8 mouse cellular contexts compared by ENCODE assay signal in genomic region chr5:33668223-33668622, GRCm38 (mm10). TPM values are rescaled to one million over a fixed set of nuclear protein-coding genes. Genes with fewer than 3 reads are reported as not detected.
DNase-seq lines count a peak whose midpoint lies in the region; ATAC-seq and TF ChIP-seq lines count a peak whose summit lies in the region.

No protein-coding gene starts in this region.

- H3K36me3 ChIP-seq in heart, postnatal 0 days (replicated peaks; ENCODE audit: control insufficient read depth, insufficient read depth, low read length), result peaks cover 90% of the 10 kb centered on the region
- H3K36me3 ChIP-seq in heart, embryonic 10.5 days, result peaks cover 93% of the 10 kb centered on the region
- H3K36me3 ChIP-seq in lung, postnatal 0 days (ENCODE audit: insufficient read depth, low read length), result peaks cover 20% of the 10 kb centered on the region; the same call in 1 of the 2 replicates

- peak; percentile 45 for TF ChIP-seq CTCF in heart, postnatal 0 days (IDR thresholded peaks at IDR 0.05; ENCODE audit: low read depth)
- TF ChIP-seq CTCF in Patski (IDR thresholded peaks at IDR 0.05), result peak; percentile 67
- peak; percentile 65 for TF ChIP-seq CTCF in lung, postnatal 0 days (IDR thresholded peaks at IDR 0.05)

- no peaks in the 10 kb centered on the region for H3K4me1 ChIP-seq in heart, postnatal 0 days (ENCODE audit: control insufficient read depth, insufficient read depth)
- H3K4me1 ChIP-seq in heart, embryonic 10.5 days, result no peaks in the 10 kb centered on the region
- H3K4me1 ChIP-seq in lung, postnatal 0 days (ENCODE audit: insufficient read depth, low read depth, low read length), result no peaks in the 10 kb centered on the region

- POLR2A ChIA-PET in Patski (lab: Charles Lee), result no interaction called here

- no peak overlapping the region for H3K27ac ChIP-seq in heart, postnatal 0 days (ENCODE audit: low read depth)
- H3K27ac ChIP-seq in heart, embryonic 10.5 days, result no peak overlapping the region
- H3K27ac ChIP-seq in lung, postnatal 0 days (ENCODE audit: low read length), result no peak overlapping the region

- in situ Hi-C loops in Patski (cut with MboI; ENCODE audit: low pct_unique_long_range_greater_than_20kb), result no loop called here

- no peak overlapping the region for H3K4me2 ChIP-seq in heart, postnatal 0 days (ENCODE audit: low read depth, low read length)
- H3K4me2 ChIP-seq in lung, postnatal 0 days (replicated peaks; ENCODE audit: low read depth, low read length), result no peak overlapping the region

- H3K27me3 ChIP-seq in heart, postnatal 0 days (ENCODE audit: control insufficient read depth, insufficient read depth, low read length), result no peaks in the 10 kb centered on the region
- H3K27me3 ChIP-seq in heart, embryonic 10.5 days (ENCODE audit: insufficient read depth, poor library complexity, severe bottlenecking), result no peaks in the 10 kb centered on the region
- no peaks in the 10 kb centered on the region for H3K27me3 ChIP-seq in Patski
- H3K27me3 ChIP-seq in lung, postnatal 0 days (replicated peaks; ENCODE audit: insufficient read depth, low read length), result no peaks in the 10 kb centered on the region

- H3K9ac ChIP-seq in heart, postnatal 0 days (replicated peaks; ENCODE audit: low read depth, low read length), result no peak overlapping the region
- no peak overlapping the region for H3K9ac ChIP-seq in lung, postnatal 0 days (replicated peaks; ENCODE audit: low read depth)

- CTCF ChIA-PET in Patski (lab: Charles Lee), result interaction anchor here (0.8 to 2.0 kb wide), 5 partner anchors 16 to 180 kb away, joined by 3 to 9 read pairs (median 4); no protein-coding TSS in a partner anchor

- H3K9me3 ChIP-seq in heart, postnatal 0 days (replicated peaks; ENCODE audit: control insufficient read depth, low read length), result no peaks in the 10 kb centered on the region
- H3K9me3 ChIP-seq in heart, embryonic 10.5 days, result no peaks in the 10 kb centered on the region
- no peaks in the 10 kb centered on the region for H3K9me3 ChIP-seq in lung, postnatal 0 days (ENCODE audit: low read length)

- peak; percentile 14 for DNase-seq in heart, postnatal 0 days (ENCODE audit: low spot score)
- no peak for DNase-seq in heart, embryonic 10.5 days (ENCODE audit: low spot score)
- DNase-seq in A20 (ENCODE audit: low read depth, low spot score), result peak; percentile 51
- no peak for DNase-seq in Patski (ENCODE audit: low read depth, low spot score)
- peak; percentile 59 for DNase-seq in lung, postnatal 0 days (ENCODE audit: low spot score)
- DNase-seq in urinary bladder, adult 18-20 months (ENCODE audit: low spot score in 2 of 2), result no peak
- no peak for DNase-seq in layer of hippocampus, postnatal 25 days (ENCODE audit: extremely low spot score in 1 of 2, low spot score in 1 of 2)
- DNase-seq in gastrocnemius, postnatal 4 days (ENCODE audit: low spot score in 2 of 2), result no peak

- no peak for ATAC-seq in heart, postnatal 0 days (ENCODE audit: insufficient read depth, low read depth)
- ATAC-seq in Patski, result peak; percentile 58
- ATAC-seq in lung, postnatal 0 days, result 0 out of 2 replicates have a peak, but pooled peaks have one; percentile 32

- no peak overlapping the region for H3K4me3 ChIP-seq in heart, postnatal 0 days (ENCODE audit: low read depth, low read length)
- no peak overlapping the region for H3K4me3 ChIP-seq in heart, embryonic 10.5 days
- H3K4me3 ChIP-seq in lung, postnatal 0 days (ENCODE audit: low read depth, low read length), result no peak overlapping the region

- TF ChIP-seq EP300 in heart, postnatal 0 days (IDR thresholded peaks at IDR 0.05; ENCODE audit: low read depth), result no peak
- TF ChIP-seq EP300 in lung, postnatal 0 days (IDR thresholded peaks at IDR 0.05), result no peak

RNA-seq across cellular contexts. Expression of gene Tmem129, which starts 10.0 kb away (rescaled TPM):
- total RNA-seq in heart, postnatal 0 days (2014; rRNA removed; ENCODE audit: low replicate concordance), result 21.7 and 57.9 TPM in 2 replicates
- 23.8 and 27.0 TPM in 2 replicates for polyA plus RNA-seq in heart, postnatal 0 days (2015; fragmentation: Nextera tagmentation; extraction: Ambion mirVana)
- 37.7 and 42.5 TPM in 2 replicates for polyA plus RNA-seq in heart, embryonic 10.5 days (2016; fragmentation: Nextera tagmentation; extraction: Ambion mirVana)
- polyA plus RNA-seq in Patski (2021), result 40.5 TPM
- polyA plus RNA-seq in lung, postnatal 0 days (2015; fragmentation: Nextera tagmentation; extraction: Ambion mirVana), result 22.5 and 25.1 TPM in 2 replicates
- 10 to 100 TPM; 23.7 to 25.1 TPM for total RNA-seq in layer of hippocampus, postnatal 25 days (2021)
- total RNA-seq in gastrocnemius, postnatal 4 days (2021), result 10 to 100 TPM; 26.5 to 27.1 TPM

RNA-seq across cellular contexts. Expression of gene Tacc3, which starts 10.3 kb away (rescaled TPM):
- total RNA-seq in heart, postnatal 0 days (2014; rRNA removed; ENCODE audit: low replicate concordance), result 42.1 and 51.1 TPM in 2 replicates
- 35.2 and 39.4 TPM in 2 replicates for polyA plus RNA-seq in heart, postnatal 0 days (2015; fragmentation: Nextera tagmentation; extraction: Ambion mirVana)
- 185 and 235 TPM in 2 replicates for polyA plus RNA-seq in heart, embryonic 10.5 days (2016; fragmentation: Nextera tagmentation; extraction: Ambion mirVana)
- 63.4 TPM for polyA plus RNA-seq in Patski (2021)
- polyA plus RNA-seq in lung, postnatal 0 days (2015; fragmentation: Nextera tagmentation; extraction: Ambion mirVana), result 12.5 and 14.5 TPM in 2 replicates
- 1 to 10 TPM; 5.2 to 8.3 TPM for total RNA-seq in layer of hippocampus, postnatal 25 days (2021)
- total RNA-seq in gastrocnemius, postnatal 4 days (2021), result 10 to 100 TPM; 31.2 to 33.7 TPM

RNA-seq across cellular contexts. Expression of gene Slbp, which starts 15.8 kb away (rescaled TPM):
- total RNA-seq in heart, postnatal 0 days (2014; rRNA removed; ENCODE audit: low replicate concordance), result 27.4 and 90.6 TPM in 2 replicates
- polyA plus RNA-seq in heart, postnatal 0 days (2015; fragmentation: Nextera tagmentation; extraction: Ambion mirVana), result 65.4 and 65.8 TPM in 2 replicates
- 173 and 225 TPM in 2 replicates for polyA plus RNA-seq in heart, embryonic 10.5 days (2016; fragmentation: Nextera tagmentation; extraction: Ambion mirVana)
- polyA plus RNA-seq in Patski (2021), result 77.3 TPM
- polyA plus RNA-seq in lung, postnatal 0 days (2015; fragmentation: Nextera tagmentation; extraction: Ambion mirVana), result 81.2 and 85.6 TPM in 2 replicates
- total RNA-seq in layer of hippocampus, postnatal 25 days (2021), result 10 to 100 TPM; 22.4 to 22.5 TPM
- 10 to 100 TPM; 38.4 to 42.2 TPM for total RNA-seq in gastrocnemius, postnatal 4 days (2021)

RNA-seq across cellular contexts. Expression of gene Gm9903, which starts 38.5 kb away (rescaled TPM):
- total RNA-seq in heart, postnatal 0 days (2014; rRNA removed; ENCODE audit: low replicate concordance), result not detected in 2 replicates
- polyA plus RNA-seq in heart, postnatal 0 days (2015; fragmentation: Nextera tagmentation; extraction: Ambion mirVana), result 1.6 and 2.4 TPM in 2 replicates
- 0.79 and 1.2 TPM in 2 replicates for polyA plus RNA-seq in heart, embryonic 10.5 days (2016; fragmentation: Nextera tagmentation; extraction: Ambion mirVana)
- 0.56 TPM for polyA plus RNA-seq in Patski (2021)
- 0.37 and 0.41 TPM in 2 replicates for polyA plus RNA-seq in lung, postnatal 0 days (2015; fragmentation: Nextera tagmentation; extraction: Ambion mirVana)
- 1 to 10 TPM in 1 of 2 experiments, under 1 TPM in 1; 0.59 to 1.4 TPM for total RNA-seq in layer of hippocampus, postnatal 25 days (2021)
- 1 to 10 TPM; 1.8 to 1.9 TPM for total RNA-seq in gastrocnemius, postnatal 4 days (2021)

RNA-seq across cellular contexts. Expression of gene Fam53a, which starts 38.8 kb away (rescaled TPM):
- 42.0 and 149 TPM in 2 replicates for total RNA-seq in heart, postnatal 0 days (2014; rRNA removed; ENCODE audit: low replicate concordance)
- polyA plus RNA-seq in heart, postnatal 0 days (2015; fragmentation: Nextera tagmentation; extraction: Ambion mirVana), result 41.0 and 55.2 TPM in 2 replicates
- 65.4 and 67.4 TPM in 2 replicates for polyA plus RNA-seq in heart, embryonic 10.5 days (2016; fragmentation: Nextera tagmentation; extraction: Ambion mirVana)
- polyA plus RNA-seq in Patski (2021), result 48.0 TPM
- polyA plus RNA-seq in lung, postnatal 0 days (2015; fragmentation: Nextera tagmentation; extraction: Ambion mirVana), result 43.9 and 46.1 TPM in 2 replicates
- total RNA-seq in layer of hippocampus, postnatal 25 days (2021), result 10 to 100 TPM; 25.5 to 25.7 TPM
- 10 to 100 TPM; 37.5 to 42.7 TPM for total RNA-seq in gastrocnemius, postnatal 4 days (2021)

Comparison
In these comparisons a context has a peak if more than half of its experiments do, and no peak if none do; other contexts are left out.
1. DNase-seq: peak in heart, postnatal 0 days (single experiment), A20 (single experiment) and lung, postnatal 0 days (single experiment); none in heart, embryonic 10.5 days (single experiment), Patski (single experiment), urinary bladder, adult 18-20 months (0 of 2), layer of hippocampus, postnatal 25 days (0 of 2) and gastrocnemius, postnatal 4 days (0 of 2).
2. Peak in every context shown above with its lines, with median percentiles within 50 percentile points of each other: CTCF ChIP-seq.